In the genomic region with DNA sequence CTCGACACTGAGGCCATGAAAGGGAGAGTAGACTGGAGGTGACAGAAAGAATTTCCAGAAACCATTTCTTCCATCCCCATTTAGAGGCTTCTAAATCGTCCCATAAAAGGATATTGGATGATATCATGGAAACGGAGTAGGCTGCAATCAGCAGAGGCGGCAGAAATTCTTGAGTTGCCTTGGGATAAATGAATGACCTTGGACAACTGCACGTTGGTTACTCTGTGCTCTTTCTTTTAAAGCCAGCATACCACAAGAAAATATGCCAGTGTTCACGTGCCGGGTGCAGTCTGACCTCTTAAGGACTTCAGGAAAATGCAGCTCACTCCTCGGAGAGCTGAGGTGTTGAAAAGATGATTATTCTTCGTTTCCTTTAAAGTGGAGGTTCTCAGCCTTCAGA, we compare ENCODE assay signal across 26 mouse cellular contexts.
"Had no signal": no experiment of that assay in that cellular context is flagged by ENCODE, and none has a peak within 500 bp of the region (broad histone marks: within the 10 kb centered on the region; RNA-seq: fewer than 3 reads in every experiment).

No protein-coding gene starts in this region.

- H3K27me3 ChIP-seq: limb, embryonic 13.5 days; liver, embryonic 12.5 days; liver, embryonic 15.5 days; lung, embryonic 15.5 days; megakaryocyte, embryonic 14.5 days; midbrain, embryonic 15.5 days; neural tube, embryonic 12.5 days; neural tube, embryonic 15.5 days; stomach, embryonic 15.5 days had no signal

- H3K9me3 ChIP-seq: limb, embryonic 10.5 days; limb, embryonic 13.5 days; liver, embryonic 12.5 days; liver, embryonic 15.5 days; lung, embryonic 15.5 days; midbrain, embryonic 10.5 days; midbrain, embryonic 15.5 days; neural tube, embryonic 12.5 days; neural tube, embryonic 15.5 days; stomach, embryonic 15.5 days had no signal

- H3K4me1 ChIP-seq: limb, embryonic 13.5 days; liver, embryonic 12.5 days; liver, embryonic 15.5 days; lung, embryonic 15.5 days; megakaryocyte, embryonic 14.5 days; midbrain, embryonic 10.5 days; stomach, embryonic 15.5 days had no signal

- H3K36me3 ChIP-seq: limb, embryonic 10.5 days; limb, embryonic 13.5 days; liver, embryonic 12.5 days; liver, embryonic 15.5 days; lung, embryonic 15.5 days; midbrain, embryonic 10.5 days; midbrain, embryonic 15.5 days; neural tube, embryonic 12.5 days; neural tube, embryonic 15.5 days; stomach, embryonic 15.5 days had no signal

- H3K4me3 ChIP-seq: layer of hippocampus, adult 2 months; limb, embryonic 10.5 days; limb, embryonic 13.5 days; liver, embryonic 12.5 days; liver, embryonic 15.5 days; lung, embryonic 15.5 days; megakaryocyte, embryonic 14.5 days; midbrain, embryonic 10.5 days; midbrain, embryonic 15.5 days; neural tube, embryonic 12.5 days; neural tube, embryonic 15.5 days; stomach, embryonic 15.5 days had no signal

- DNase-seq: kidney, adult 2 months; kidney, postnatal 25 days; layer of hippocampus, adult 9-11 months; liver; lung, adult 18-20 months; lung, postnatal 10 days; lung, postnatal 36 days; retina, postnatal 1 day; right cerebral cortex, postnatal 25 days; spleen, adult 18-20 months; thymus, adult 2 months; thymus, postnatal 14 days; thymus, postnatal 4 days had no signal

- H3K27ac ChIP-seq: kidney, postnatal 0 days; layer of hippocampus, adult 2 months; limb, embryonic 10.5 days; limb, embryonic 13.5 days; liver, embryonic 12.5 days; liver, embryonic 15.5 days; lung, embryonic 15.5 days; midbrain, embryonic 10.5 days; midbrain, embryonic 15.5 days; neural tube, embryonic 12.5 days; neural tube, embryonic 15.5 days; stomach, embryonic 15.5 days had no signal
